Mouse (Mus musculus) left cerebral cortex, adult 2 months (tissue): ENCODE measurements around the gene Acad12. TPM values are rescaled to one million over a fixed set of nuclear protein-coding genes. Genes with fewer than 3 reads are reported as not detected.
"Not testable (repeated sequence)": the region's sequence is repeated elsewhere in the genome, so short reads cannot be mapped to it uniquely, and the experiment has no call there.

Experiments used
- DNase-seq, 2 experiments: peaks; one replicate each; pipeline ENCODE4 v3.0.0; 2021 to 2022; ENCODE audit warnings: low spot score in 2 of 2, mixed read lengths in 1 of 2; ENCODE audit errors: extremely low spot score in 1 of 2
- H3K27ac ChIP-seq: fragments of 200-600 bp; 2 replicates; pipeline ENCODE4 v1.8.1; 2022
- H3K4me3 ChIP-seq: fragments of 200-600 bp; 2 replicates; pipeline ENCODE4 v1.8.1; 2022
- CTCF ChIP-seq: fragments of 200-600 bp; IDR thresholded peaks from 2 replicates; pipeline ENCODE4 v1.8.1; 2022; ENCODE audit warnings: antibody characterized with exemption, mild to moderate bottlenecking, moderate library complexity
- intact Hi-C: fragments of 180-260 bp; cut with DNase I; formaldehyde crosslinking; loops from one replicate; pipeline ENCODE4 v1.15.1; 2025
- total RNA-seq, 2 experiments: library from RNA; stranded (reverse); gene quantifications; 2 replicates each; pipeline ENCODE4 v1.2.3; 2021

Gene Acad12
- total RNA-seq, 2 experiments from 2014 or later: 6.1 to 6.9 TPM

DNA sequence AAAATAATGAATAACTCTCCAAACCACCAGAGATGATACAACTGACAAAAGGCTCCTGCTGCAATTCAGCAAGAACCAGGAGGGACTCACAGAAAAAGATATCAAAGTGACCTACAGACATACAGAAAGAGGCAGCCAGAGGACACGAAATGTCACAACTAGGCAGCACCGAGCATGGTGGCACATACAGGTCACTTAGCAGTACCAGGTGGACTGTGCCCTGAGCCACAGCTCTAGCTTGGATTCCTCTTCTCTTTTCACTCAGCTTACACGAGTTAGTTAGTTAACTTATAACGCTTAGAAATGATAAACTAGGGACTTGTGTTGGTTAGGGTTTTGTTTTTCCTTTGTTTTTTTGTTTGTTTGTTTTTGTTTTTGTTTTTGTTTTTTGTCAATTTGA lies 35.8 kb upstream of the Acad12 start:
- no peak for TF ChIP-seq CTCF
- intact Hi-C loops: no loop called here
- DNase-seq: no peak

DNA sequence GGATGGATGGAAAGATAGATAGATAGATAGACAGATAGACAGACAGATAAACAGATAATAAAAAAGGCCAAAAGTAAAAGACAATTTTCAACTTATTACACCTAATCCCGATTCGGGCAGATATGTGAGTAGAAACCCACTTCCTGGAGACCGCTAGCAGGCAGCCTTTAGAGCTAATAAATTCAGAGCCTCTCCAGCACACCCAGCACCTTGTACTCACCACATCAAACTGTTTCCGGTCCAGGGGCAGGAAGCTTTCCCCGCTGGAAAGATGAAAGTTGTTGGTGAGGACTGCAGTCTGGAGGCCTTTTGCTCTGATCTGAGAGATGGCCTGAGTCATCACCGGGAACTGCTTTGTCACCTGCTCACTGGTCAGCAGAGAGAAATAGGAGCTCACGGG lies 30.4 kb upstream of the Acad12 start:
- intact Hi-C loops: no loop called here
- Histone ChIP-seq H3K4me3 (no peak overlapping the region), H3K27ac (no peak overlapping the region)
- DNase-seq: no peak
- TF ChIP-seq CTCF: no peak

More for the DNA sequence above, 35.8 kb upstream of the Acad12 start:
- H3K27ac ChIP-seq: no peak overlapping the region
- H3K4me3 ChIP-seq: no peak overlapping the region

DNA sequence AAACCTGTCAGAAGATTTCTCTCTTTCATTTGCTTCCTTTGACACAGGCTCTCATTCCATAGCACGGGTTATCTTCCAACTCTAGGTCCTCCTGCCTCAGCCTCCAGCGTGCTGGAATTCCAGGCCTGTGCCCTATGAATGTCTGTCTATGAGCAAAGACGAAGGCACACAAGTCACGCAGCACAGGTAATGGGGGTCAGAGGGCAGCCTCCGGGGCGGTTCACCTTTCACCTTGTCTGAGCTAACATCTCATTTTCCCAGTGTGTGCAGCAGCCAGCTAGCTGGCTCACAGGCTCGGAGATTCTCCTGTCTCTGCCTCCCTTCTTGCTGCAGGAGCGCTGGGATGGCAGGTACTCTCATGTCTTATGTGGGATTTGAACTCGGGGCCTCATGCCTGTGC lies 20.9 kb upstream of the Acad12 start:
- TF ChIP-seq CTCF: no peak
- intact Hi-C loops: no loop called here
- Histone ChIP-seq H3K4me3 (no peak overlapping the region), H3K27ac (no peak overlapping the region)
- no peak for DNase-seq

DNA sequence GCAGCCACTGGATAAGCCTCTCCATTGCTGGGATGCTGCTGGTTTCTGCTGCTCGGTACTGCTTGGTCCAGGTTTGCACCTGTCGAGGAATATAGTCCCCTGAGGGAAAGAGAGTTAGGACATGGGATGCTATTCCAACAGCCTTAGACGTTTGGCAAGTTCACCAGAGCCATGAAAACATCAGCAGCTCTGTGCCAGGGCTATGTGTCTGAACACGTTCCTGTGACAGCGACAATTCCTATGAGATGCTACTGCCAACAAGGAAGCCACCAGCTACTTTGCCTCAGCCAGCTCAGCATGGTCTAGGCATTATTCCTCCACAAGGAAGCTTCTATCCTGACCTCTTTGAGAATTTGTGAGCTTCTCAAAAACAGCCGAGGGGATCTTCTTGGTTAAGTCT lies 18.6 kb upstream of the Acad12 start:
- TF ChIP-seq CTCF: no peak
- Histone ChIP-seq H3K27ac (no peak overlapping the region), H3K4me3 (no peak overlapping the region)
- DNase-seq: no peak
- intact Hi-C loops: no loop called here

DNA sequence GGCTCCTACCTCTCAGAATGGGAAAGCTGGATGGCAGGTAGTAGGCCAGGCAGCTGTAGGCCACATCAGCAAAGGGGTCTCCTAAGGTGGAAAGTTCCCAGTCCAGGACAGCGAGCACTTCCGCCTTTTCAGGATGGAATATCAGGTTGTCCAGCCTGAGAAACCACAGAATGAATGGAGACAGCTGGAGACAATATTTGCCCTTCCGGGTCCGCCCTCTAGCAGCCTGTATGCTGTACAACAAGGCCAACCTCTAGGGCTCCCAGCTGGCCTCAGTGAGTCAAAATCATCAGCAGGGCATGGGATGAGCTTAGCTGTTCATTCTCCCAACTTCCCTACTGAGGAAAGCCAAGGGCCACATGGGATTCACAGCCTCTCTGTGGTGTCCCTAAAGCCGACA lies 15.9 kb upstream of the Acad12 start:
- Histone ChIP-seq H3K27ac (no peak overlapping the region), H3K4me3 (no peak overlapping the region)
- TF ChIP-seq CTCF: no peak
- DNase-seq: no peak
- intact Hi-C loops: no loop called here

DNA sequence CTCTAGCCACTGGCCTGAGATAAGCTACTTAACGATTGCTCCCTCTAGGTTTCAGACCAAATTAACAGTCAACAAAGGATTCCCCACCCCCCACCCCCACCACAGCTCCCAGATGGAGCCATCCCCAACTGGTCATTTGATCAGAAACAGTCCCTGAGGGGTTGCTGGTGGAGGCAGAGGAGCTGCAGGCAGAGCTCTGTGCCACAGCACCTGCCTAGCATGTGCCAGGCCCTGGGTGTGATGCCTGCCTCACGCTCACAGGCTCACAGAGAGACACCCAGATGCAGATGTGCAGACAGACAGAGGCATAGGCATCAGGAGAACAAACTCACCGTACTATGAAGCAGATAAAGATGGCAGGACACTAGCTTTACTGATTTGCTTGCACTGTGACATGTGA lies 14.1 kb upstream of the Acad12 start:
- Histone ChIP-seq H3K4me3 (no peak overlapping the region), H3K27ac (no peak overlapping the region)
- no peak for TF ChIP-seq CTCF
- no peak for DNase-seq
- intact Hi-C loops: no loop called here

DNA sequence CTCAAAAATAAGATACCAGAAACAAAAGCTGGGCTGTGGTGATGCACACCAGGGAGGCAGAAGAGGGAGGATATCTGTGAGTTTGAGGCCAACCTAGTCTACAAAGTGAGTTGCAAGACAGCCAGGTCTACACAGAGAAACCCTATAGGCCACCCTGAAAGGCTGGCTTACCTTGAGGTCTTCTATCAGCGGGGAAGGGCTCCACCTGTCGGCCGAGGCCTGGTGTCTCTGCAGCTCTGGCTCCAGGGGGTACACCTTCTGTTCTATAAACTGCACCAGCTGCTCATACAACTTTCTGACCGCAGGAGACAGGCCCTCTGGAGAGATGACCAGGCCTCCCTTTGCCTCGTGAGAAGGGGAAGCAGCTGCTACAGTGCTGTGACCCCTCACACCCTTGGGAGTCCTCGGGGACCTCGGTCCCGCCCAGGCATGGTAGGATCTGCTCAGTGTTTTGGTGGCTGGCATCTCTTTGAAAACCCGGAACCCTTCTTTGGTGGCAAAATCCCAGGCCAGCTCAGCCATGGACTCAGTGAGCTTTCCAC lies 12.4 kb upstream of the Acad12 start:
- H3K4me3 ChIP-seq, intact Hi-C loops, DNase-seq, H3K27ac ChIP-seq: not testable (repeated sequence)
- TF ChIP-seq CTCF: peak; percentile 6

DNA sequence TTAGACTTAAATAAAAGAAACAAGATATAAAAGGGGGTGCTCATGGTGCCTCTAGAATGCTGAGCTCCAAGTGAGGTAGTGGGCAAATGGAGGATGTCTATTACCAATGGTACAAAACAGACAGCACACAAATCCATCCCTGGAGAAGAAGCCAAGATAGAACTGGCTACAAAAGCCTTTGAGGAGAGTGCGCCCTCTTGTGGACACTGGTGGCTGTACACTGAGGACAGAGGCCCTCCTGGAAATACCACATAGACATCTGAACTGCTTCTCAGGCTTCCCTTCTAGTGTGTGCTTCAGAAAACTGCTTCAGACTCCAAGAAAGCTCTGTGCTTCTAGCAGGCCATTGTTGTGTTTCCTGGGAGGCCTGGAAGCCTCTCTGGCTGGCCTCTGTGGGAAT lies 9.1 kb upstream of the Acad12 start:
- intact Hi-C loops: no loop called here
- no peak overlapping the region for H3K27ac ChIP-seq
- DNase-seq: peak; percentile 50 to 74
- TF ChIP-seq CTCF: peak; percentile 90
- H3K4me3 ChIP-seq: no peak overlapping the region

DNA sequence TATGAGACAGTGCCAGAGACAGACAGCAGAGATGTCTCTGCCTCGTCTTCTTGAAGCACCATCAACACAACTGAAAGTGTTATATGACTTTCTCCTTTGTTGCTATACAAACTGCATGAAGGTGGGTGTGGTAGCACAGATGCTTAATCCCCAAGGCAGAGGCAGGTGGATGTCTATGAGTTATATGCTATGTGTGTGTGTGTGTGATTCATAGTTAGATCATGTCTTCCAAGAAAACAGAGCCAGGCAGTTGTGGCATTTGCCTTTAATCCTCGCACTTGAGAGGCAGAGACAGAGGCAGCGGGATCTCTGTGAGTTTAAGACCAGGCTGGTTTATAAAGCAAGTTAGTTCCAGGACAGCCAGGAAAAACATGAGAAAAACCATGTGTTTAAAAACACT lies 4.5 kb upstream of the Acad12 start:
- H3K27ac ChIP-seq: no peak overlapping the region
- no peak for DNase-seq
- intact Hi-C loops: no loop called here
- TF ChIP-seq CTCF: no peak
- no peak overlapping the region for H3K4me3 ChIP-seq

DNA sequence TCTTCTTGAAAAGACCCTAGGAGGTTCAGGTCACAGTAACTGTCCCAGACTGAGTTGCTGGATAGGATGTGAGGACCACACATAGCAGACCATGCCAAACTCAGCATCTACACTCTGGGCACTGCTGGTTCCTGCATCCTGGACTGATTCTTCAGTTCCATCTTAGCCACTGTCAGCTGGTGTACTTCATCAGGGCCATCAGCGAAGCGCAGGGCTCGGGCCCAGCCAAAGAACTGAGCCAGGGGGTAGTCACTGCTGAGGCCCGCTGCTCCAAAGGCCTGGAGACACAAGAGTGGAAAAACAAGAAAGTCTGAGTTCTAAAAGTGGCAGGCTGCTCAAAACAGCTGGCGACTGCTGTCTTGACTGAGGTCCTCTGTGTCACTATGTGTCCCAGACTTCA lies 2.4 kb upstream of the Acad12 start:
- intact Hi-C loops: no loop called here
- H3K27ac ChIP-seq: no peak overlapping the region
- H3K4me3 ChIP-seq: no peak overlapping the region
- no peak for DNase-seq
- no peak for TF ChIP-seq CTCF

DNA sequence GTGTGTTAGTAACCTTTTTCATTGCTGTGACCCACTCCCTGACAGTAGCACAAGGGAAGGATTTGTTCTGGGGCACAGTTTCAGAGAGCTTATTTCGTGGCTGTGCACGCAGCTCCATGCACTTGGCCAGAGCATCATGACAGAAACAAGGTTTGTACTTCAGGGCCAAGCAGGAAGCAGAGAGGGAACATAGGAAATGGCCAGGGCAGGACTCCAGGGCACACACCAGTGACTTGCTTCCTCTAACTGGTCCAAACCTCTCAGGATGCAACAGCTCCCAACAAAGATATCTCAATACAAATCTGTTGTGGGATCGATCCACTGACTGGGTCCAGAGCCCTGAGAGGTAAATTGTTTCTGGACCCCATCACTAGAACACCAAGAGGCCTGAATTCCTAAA lies 3.8 kb downstream of the Acad12 start:
- DNase-seq, H3K4me3 ChIP-seq, H3K27ac ChIP-seq, intact Hi-C loops: not testable (repeated sequence)

DNA sequence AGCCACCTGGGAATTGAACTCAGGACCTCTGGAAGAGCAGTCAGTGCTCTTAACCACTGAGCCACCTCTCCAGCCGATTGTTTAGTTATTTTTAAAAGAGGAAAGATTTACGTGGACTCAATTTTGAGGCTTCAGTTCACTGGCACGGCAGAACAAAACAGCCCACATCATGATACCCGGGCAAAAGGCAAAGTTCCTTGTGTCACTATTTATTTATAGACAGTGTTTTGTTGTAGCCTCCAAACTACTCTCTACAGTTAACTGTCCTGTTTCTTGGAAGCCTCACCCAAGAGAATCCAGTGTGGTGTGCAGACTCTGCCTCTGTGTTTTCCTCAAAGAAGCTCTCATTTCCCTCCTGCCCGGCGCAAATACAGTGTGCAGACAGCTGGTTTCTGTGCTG lies 6.7 kb downstream of the Acad12 start:
- Histone ChIP-seq H3K4me3 (no peak overlapping the region), H3K27ac (no peak overlapping the region)
- no peak for DNase-seq
- intact Hi-C loops: loop anchor here (1.0 kb wide), 1 partner anchor 44 kb away; no protein-coding TSS in a partner anchor
- no peak for TF ChIP-seq CTCF

DNA sequence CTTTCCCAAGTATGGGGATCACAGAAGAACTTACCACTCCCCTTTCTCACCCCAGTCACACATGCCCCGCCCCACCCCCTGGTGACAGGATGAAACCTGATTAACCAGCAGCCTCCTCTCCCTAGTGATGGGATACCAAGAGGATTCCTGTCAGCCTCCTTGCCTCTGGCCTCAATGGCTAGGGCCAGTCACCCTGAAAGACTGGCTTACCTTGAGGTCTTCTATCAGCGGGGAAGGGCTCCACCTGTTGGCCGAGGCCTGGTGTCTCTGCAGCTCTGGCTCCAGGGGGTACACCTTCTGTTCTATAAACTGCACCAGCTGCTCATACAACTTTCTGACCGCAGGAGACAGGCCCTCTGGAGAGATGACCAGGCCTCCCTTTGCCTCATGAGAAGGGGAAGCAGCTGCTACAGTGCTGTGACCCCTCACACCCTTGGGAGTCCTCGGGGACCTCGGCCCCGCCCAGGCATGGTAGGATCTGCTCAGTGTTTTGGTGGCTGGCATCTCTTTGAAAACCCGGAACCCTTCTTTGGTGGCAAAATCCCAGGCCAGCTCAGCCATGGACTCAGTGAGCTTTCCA lies 9.1 kb downstream of the Acad12 start:
- intact Hi-C loops, H3K4me3 ChIP-seq, H3K27ac ChIP-seq, DNase-seq: not testable (repeated sequence)

DNA sequence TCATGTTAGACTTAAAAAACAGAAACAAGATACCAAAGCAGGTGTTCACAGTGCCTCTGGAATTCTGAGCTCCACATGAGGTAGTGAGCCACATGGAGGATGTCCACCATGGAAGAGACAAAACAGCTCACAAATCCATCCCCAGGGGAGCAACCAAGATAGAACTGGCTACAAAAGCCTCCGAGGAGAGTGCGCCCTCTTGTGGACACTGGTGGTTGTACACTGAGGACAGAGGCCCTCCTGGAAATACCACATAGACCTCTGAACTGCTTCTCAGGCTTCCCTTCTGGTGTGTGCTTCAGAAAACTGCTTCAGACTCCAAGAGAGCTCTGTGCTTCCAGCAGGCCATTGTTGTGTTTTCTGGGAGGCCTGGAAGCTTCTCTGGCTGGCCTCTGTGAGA lies 12.6 kb downstream of the Acad12 start:
- intact Hi-C loops: no loop called here
- H3K27ac ChIP-seq: no peak overlapping the region
- peak; percentile 59 to 81 for DNase-seq
- peak; percentile 88 for TF ChIP-seq CTCF
- no peak overlapping the region for H3K4me3 ChIP-seq

DNA sequence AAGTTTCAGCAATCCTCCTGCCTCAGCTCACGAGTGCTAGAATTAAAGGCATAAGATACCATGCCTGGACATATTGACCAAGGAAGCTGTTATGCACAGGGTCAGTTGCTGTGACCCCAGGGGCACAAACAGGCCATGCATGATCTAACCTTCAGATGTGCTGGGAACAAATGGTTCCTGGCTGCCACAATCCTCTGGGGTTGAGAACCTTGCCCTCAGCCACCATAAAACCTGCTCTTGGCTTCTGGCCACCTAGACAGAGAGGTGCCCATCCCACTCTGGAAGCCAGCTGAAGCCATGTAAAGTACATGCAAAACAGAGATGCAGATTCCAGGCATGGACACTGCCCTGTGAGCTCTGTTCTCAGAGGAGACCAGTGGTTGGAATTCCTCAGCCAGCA lies 14.9 kb downstream of the Acad12 start:
- not testable (repeated sequence) for DNase-seq, H3K27ac ChIP-seq, H3K4me3 ChIP-seq
- intact Hi-C loops: loop anchor here (2.0 kb wide), 1 partner anchor 57 kb away; no protein-coding TSS in a partner anchor
